Mouse (Mus musculus): ENCODE measurements around the gene Samm50. TPM values are rescaled to one million over a fixed set of nuclear protein-coding genes. Genes with fewer than 3 reads are reported as not detected.

Samm50 gene
- total RNA-seq, 4 experiments from 2014 or later, result 102 to 107 (median 105) TPM

GRCm38 (mm10) chr15:84210941-84211340 is 18.9 kb downstream of the Samm50 start:
- no peak for DNase-seq (ENCODE audit: low spot score in 2 of 2)

- DNase-seq (ENCODE audit: low spot score in 2 of 2), result no peak
Observed at GRCm38 (mm10) chr15:84211564-84211963, 19.5 kb downstream of the Samm50 start.

- peak; percentile 73 to 91 for DNase-seq (ENCODE audit: low spot score in 2 of 2)
Observed at GRCm38 (mm10) chr15:84212031-84212755, 20.2 kb downstream of the Samm50 start.

- no peak for DNase-seq (ENCODE audit: low spot score in 2 of 2)
Observed at GRCm38 (mm10) chr15:84212756-84213105, 20.7 kb downstream of the Samm50 start.

GRCm38 (mm10) chr15:84213162-84213739 is 21.2 kb downstream of the Samm50 start:
- DNase-seq (ENCODE audit: low spot score in 2 of 2), result no peak

GRCm38 (mm10) chr15:84214476-84214875 is 22.4 kb downstream of the Samm50 start:
- no peak for DNase-seq (ENCODE audit: low spot score in 2 of 2)

GRCm38 (mm10) chr15:84215273-84215672 is 23.2 kb downstream of the Samm50 start:
- no peak for DNase-seq (ENCODE audit: low spot score in 2 of 2)

GRCm38 (mm10) chr15:84216026-84216425 is 24.0 kb downstream of the Samm50 start:
- no peak for DNase-seq (ENCODE audit: low spot score in 2 of 2)

- DNase-seq (ENCODE audit: low spot score in 2 of 2), result no peak
Observed at GRCm38 (mm10) chr15:84216461-84217084, 24.5 kb downstream of the Samm50 start.

GRCm38 (mm10) chr15:84217969-84218782 is 26.1 kb downstream of the Samm50 start:
- DNase-seq (ENCODE audit: low spot score in 2 of 2), result no peak

GRCm38 (mm10) chr15:84218783-84219271 is 26.8 kb downstream of the Samm50 start:
- no peak for DNase-seq (ENCODE audit: low spot score in 2 of 2)

GRCm38 (mm10) chr15:84221539-84221938 is 29.5 kb downstream of the Samm50 start:
- DNase-seq (ENCODE audit: low spot score in 2 of 2), result no peak

- peak in 1 of 2 experiments; percentile 31 for DNase-seq (ENCODE audit: low spot score in 2 of 2)
Observed at GRCm38 (mm10) chr15:84223423-84223822, 31.4 kb downstream of the Samm50 start.

GRCm38 (mm10) chr15:84224779-84225178 is 32.7 kb downstream of the Samm50 start:
- DNase-seq (ENCODE audit: low spot score in 2 of 2), result no peak

- DNase-seq (ENCODE audit: low spot score in 2 of 2), result no peak
Observed at GRCm38 (mm10) chr15:84226918-84227317, 34.9 kb downstream of the Samm50 start.

- no peak for DNase-seq (ENCODE audit: low spot score in 2 of 2)
Observed at GRCm38 (mm10) chr15:84230661-84231060, 38.6 kb downstream of the Samm50 start.

GRCm38 (mm10) chr15:84231113-84231712 is 39.2 kb downstream of the Samm50 start:
- DNase-seq (ENCODE audit: low spot score in 2 of 2), result peak; percentile 75 to 77

- peak; percentile 54 to 56 for DNase-seq (ENCODE audit: low spot score in 2 of 2)
Observed at GRCm38 (mm10) chr15:84231721-84232561, 39.9 kb downstream of the Samm50 start, which contains the start of gene Parvb. Parvb (plus strand) TSS chr15:84232043.

- DNase-seq (ENCODE audit: low spot score in 2 of 2), result no peak
Observed at GRCm38 (mm10) chr15:84232609-84233008, 40.6 kb downstream of the Samm50 start.
